Mouse (Mus musculus) cerebellum, adult 2 months (tissue): ENCODE results near the gene Defb42. TPM values are rescaled to one million over a fixed set of nuclear protein-coding genes. Genes with fewer than 3 reads are reported as not detected.

Experiments
- DNase-seq, 2 experiments: peaks; one replicate each; pipeline ENCODE4 v3.0.0; 2021
- H3K27ac ChIP-seq: fragments of 200-500 bp; 2 replicates; pipeline ENCODE4 v1.5.1; 2012; ENCODE audit warnings: low read length, control low read depth, inconsistent platforms; ENCODE audit not compliant: insufficient read depth
- H3K27me3 ChIP-seq: fragments of 200-500 bp; 2 replicates; pipeline ENCODE4 v1.6.1; 2012; ENCODE audit warnings: inconsistent platforms, mild to moderate bottlenecking, low read length, moderate library complexity; ENCODE audit not compliant: control insufficient read depth, insufficient read depth
- H3K4me1 ChIP-seq: fragments of 200-500 bp; 2 replicates; pipeline ENCODE4 v1.6.1; 2011; ENCODE audit warnings: low read length; ENCODE audit not compliant: control insufficient read depth, insufficient read depth
- H3K4me3 ChIP-seq: fragments of 200-500 bp; replicated peaks from 2 replicates; pipeline ENCODE3; 2011; ENCODE audit warnings: mild to moderate bottlenecking, low read depth, low read length, control low read depth; ENCODE audit not compliant: insufficient read depth
- CTCF ChIP-seq: fragments of 200-500 bp; IDR thresholded peaks from 2 replicates; pipeline ENCODE4 v1.5.1; 2011; ENCODE audit warnings: low read depth, mild to moderate bottlenecking, control low read depth, low read length, moderate library complexity, borderline replicate concordance; ENCODE audit not compliant: insufficient read depth
- POLR2A ChIP-seq: fragments of 200-500 bp; IDR thresholded peaks from 2 replicates; pipeline ENCODE4 v1.6.1; 2011; ENCODE audit warnings: low read length, control low read depth, borderline replicate concordance; ENCODE audit not compliant: insufficient read depth
- WGBS: fragments of 180-500 bp; shearing (Covaris S2); methylation state at CpG from one replicate; pipeline ENCODE4 v1.1.7; 2018; 5-methylcytosine and 5-hydroxymethylcytosine counted together
- polyA plus RNA-seq: library from polyadenylated mRNA; depleted of rRNA; stranded (reverse); fragments of >200 nt; gene quantifications from 2 replicates; pipeline ENCODE4 v1.2.3, GENCODE M21; 2012; rRNA removed

Defb42 gene
- 6.5 and 8.1 TPM in 2 replicates for polyA plus RNA-seq

DNA sequence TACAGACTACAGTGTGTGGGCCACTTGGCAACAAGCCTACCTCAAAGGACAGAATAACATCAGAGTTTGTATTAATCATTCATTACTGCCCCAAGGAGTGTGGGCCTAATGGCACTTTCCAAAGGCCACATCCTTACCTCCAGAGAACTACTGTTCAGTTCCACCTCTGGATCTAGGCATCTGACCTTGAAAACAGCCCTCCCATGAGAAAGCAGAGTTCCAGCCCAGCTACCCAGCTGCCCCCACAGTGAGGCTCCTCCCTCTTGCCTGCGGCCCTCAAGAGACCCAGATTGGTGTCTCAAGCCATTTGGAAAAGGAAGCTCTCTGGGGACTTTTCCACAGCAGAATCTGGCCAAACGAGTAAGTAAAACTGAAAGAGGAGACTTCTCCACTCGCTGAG lies at the start of gene Defb42:
Gene Defb42, plus strand, starts transcription at position 301 of the 400 bp plus-strand sequence.
- WGBS = 54% methylated on average over 3 of the region's 3 CpGs
- no peaks in the 10 kb centered on the region for H3K27me3 ChIP-seq
- no peak within 1 kb of the TSS for H3K27ac ChIP-seq
- no peak within 1 kb of the TSS for H3K4me3 ChIP-seq
- no peak for DNase-seq
- TF ChIP-seq CTCF = no peak
- no peak for TF ChIP-seq POLR2A
- H3K4me1 ChIP-seq = no peaks in the 10 kb centered on the region

DNA sequence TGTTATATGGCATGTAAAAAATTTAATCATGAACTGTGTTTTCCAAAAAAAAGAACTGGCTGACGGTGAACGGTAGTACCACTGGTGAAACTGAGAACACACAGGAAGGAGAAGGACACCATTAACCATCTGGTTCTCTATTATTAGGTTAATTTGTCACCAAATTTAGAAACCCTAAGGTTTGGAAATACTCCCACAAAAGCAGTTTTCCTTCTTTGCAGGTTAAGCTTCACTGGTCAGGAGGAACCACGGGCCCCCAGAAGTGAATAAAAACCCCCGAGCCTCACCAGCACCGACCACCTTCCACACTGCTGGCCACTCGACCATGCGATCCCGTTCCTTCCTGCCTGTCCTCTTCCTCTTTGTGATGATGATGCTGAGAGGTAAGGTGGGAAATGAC lies 49.0 kb upstream of the Defb42 start, which contains the start of gene Defb47:
Gene Defb47, plus strand, starts transcription at position 301 of the 400 bp plus-strand sequence.
- Histone ChIP-seq H3K4me3 (no peak within 1 kb of the TSS), H3K4me1 (no peaks in the 10 kb centered on the region), H3K27ac (no peak within 1 kb of the TSS), H3K27me3 (no peaks in the 10 kb centered on the region)
- 57% methylated on average over 8 of the region's 8 CpGs for WGBS
- no peak for TF ChIP-seq POLR2A
- no peak for TF ChIP-seq CTCF
- DNase-seq = no peak

DNA sequence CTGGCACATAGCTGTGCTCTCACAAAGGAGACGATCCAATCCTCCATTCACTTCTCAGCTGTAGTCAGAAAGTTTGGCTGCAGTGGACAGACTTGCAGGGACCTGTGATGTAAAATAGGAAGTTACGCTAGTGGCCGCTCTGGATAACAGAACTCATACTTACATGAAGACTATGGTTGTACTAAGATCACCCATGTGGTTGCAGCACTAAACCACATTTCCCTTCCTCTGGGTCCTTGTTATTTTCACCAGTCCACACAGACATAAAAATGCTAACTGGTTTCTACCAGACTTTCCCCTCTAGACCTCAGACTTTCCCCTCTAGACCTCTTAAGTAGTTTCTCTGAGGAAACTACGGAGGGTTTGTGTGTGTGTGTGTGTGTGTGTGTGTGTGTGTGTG lies 47.8 kb upstream of the Defb42 start:
- Histone ChIP-seq H3K4me3 (no peak overlapping the region), H3K27me3 (no peaks in the 10 kb centered on the region), H3K27ac (no peak overlapping the region), H3K4me1 (no peaks in the 10 kb centered on the region)
- no peak for TF ChIP-seq CTCF
- TF ChIP-seq POLR2A = no peak
- DNase-seq = no peak
- WGBS = 92% methylated on average over 4 of the region's 4 CpGs

DNA sequence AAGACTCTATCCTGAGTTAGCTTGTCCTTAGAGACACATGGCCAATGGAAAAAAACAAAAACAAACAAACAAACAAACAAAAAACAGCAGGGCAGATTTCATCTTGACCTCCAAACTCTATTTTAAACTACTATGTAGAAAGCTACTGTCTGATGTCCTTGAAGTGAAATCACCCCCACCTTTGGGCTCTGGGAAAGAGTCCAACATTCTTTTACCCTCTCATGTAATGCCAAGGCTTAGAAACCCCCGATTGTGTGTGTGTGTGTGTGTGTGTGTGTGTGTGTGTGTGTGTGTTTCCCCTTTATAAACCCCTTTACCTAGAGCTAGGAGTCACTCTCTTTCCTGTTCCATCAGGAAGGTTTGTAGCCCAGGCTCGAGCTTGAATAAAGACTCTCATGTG lies 44.2 kb upstream of the Defb42 start:
- no peaks in the 10 kb centered on the region for H3K4me1 ChIP-seq
- no peaks in the 10 kb centered on the region for H3K27me3 ChIP-seq
- no peak for DNase-seq
- no peak overlapping the region for H3K27ac ChIP-seq
- no peak for TF ChIP-seq CTCF
- TF ChIP-seq POLR2A = no peak
- 35% methylated on average over 2 of the region's 2 CpGs for WGBS
- no peak overlapping the region for H3K4me3 ChIP-seq

DNA sequence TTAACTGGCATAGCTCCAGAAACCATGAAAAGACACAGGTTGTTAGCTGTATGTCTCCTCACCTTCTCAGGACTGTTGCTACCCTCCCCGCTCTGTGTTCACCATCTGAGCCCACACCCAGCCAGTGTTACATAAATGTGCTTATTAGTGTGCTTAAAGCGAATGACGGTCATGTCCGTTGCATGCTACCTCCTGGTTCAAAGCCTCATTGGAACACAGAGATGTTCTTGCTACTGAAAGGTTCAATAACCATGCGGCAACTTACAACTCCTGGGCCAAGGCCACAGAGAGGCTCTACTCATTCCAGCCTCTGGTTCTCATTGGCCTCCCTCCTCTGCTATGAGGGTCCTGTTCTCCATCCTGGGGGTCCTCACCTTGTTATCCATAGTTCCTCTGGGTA lies 35.3 kb upstream of the Defb42 start, which contains the start of gene Defb43:
Gene Defb43, plus strand, starts transcription at position 301 of the 400 bp plus-strand sequence.
- TF ChIP-seq POLR2A (no peak), CTCF (no peak)
- Histone ChIP-seq H3K4me1 (no peaks in the 10 kb centered on the region), H3K4me3 (no peak within 1 kb of the TSS), H3K27ac (no peak within 1 kb of the TSS), H3K27me3 (no peaks in the 10 kb centered on the region)
- no peak for DNase-seq
- 94% methylated on average over 5 of the region's 5 CpGs for WGBS

DNA sequence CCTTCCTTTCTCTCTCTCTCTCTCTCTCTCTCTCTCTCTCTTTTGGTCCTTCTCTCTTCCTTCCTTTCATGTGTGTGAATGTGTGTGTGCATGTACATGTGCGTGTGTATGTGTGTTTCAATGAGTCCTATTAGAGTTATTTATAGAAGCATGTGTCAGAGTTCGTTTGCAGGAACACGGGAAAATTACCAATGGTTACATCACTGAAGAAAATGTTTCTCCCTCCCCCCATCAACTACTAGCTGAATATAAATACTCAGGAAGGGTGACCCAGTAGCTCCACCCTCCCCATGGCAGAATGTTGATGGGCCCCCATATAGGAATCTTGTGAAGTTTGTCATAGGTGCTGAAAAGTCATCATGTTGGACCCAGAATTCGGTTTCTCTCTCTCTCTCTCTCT lies 33.7 kb upstream of the Defb42 start:
- DNase-seq = no peak
- Histone ChIP-seq H3K27ac (no peak overlapping the region), H3K4me3 (no peak overlapping the region), H3K27me3 (no peaks in the 10 kb centered on the region), H3K4me1 (no peaks in the 10 kb centered on the region)
- no peak for TF ChIP-seq POLR2A
- TF ChIP-seq CTCF = no peak
- WGBS = 74% methylated on average over 4 of the region's 4 CpGs

DNA sequence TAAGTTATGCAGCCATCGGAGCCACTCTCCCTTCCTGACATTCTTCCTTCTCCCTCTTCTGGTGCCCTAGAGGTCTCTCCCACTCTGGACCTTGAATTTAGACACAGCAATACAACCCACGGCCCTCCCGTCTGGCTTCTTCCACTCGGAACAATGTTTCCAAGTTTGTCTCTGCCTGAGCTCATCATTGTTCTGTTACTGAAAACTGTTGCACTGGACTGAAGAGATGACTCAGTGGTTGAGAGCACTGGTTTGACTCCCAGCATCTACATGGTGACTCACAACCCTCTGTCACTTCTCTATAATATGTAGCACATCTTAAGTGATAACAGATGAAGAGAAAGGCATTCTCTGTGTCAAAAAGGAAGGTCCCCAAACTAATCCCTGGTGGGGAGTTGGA lies 32.1 kb upstream of the Defb42 start:
- Histone ChIP-seq H3K27ac (no peak overlapping the region), H3K4me3 (no peak overlapping the region), H3K4me1 (no peaks in the 10 kb centered on the region), H3K27me3 (no peaks in the 10 kb centered on the region)
- WGBS = 79% methylated on average over 4 of the region's 4 CpGs
- DNase-seq = no peak
- TF ChIP-seq CTCF (no peak), POLR2A (no peak)

DNA sequence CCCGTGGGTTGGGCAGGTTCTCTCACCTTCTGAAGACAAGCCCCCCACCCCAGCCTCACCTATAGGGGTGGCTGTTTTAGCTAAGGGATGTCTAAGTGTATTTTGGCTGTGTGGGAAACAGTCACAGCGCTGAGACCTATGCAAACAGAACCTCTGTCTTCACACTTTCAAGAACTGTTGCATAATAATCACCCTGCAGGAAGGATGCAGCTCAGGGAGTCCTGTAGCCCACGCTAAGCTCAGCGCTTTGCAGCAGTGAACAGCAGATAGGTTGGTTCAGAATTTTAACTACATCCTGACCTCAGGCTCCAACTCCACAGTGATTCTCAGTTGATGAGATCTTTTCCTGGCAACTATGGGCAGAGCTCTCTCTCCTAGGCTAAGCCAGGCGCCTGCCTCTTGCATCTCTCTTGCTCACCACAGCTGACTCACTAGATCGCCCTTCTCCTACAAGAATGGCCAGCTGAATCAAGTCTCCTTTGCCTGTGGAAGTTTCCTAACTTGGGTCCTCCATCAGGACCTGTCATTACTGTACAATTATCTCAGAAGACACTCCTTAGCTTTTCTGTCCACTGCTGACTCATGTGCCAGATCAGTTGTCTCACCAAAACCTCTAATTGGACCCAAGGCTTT lies 26.2 kb upstream of the Defb42 start:
- no peak for TF ChIP-seq CTCF
- TF ChIP-seq POLR2A = no peak

More for the DNA sequence above, 26.2 kb upstream of the Defb42 start:
- H3K27ac ChIP-seq = no peak overlapping the region
- no peaks in the 10 kb centered on the region for H3K27me3 ChIP-seq
- 65% methylated on average over 6 of the region's 6 CpGs for WGBS
- H3K4me1 ChIP-seq = no peaks in the 10 kb centered on the region
- DNase-seq = no peak
- H3K4me3 ChIP-seq = no peak overlapping the region
